Mouse (Mus musculus): ENCODE results near the gene Ran.

Gene Ran

DNA sequence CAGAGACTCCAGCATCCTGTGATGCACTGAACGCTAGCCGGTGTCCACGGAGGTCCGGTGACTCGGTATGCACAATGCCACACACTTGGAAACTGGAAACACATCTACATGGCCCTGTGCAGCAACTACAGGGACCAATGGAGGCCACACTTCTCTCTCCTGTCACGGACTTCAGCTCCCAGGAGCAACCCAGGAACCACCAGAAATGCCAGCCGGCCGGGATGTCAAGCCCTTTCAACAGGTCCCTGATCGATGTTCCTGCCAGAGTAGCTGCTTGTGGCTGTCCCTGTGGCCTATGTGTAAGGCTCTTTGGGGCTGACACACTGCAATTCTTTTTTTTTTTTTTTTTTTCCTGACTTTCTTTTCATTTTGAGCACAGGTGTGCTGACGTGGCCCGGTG is 44.3 kb downstream of the Ran start:
- 72% methylated on average over 11 of the region's 11 CpGs for WGBS

DNA sequence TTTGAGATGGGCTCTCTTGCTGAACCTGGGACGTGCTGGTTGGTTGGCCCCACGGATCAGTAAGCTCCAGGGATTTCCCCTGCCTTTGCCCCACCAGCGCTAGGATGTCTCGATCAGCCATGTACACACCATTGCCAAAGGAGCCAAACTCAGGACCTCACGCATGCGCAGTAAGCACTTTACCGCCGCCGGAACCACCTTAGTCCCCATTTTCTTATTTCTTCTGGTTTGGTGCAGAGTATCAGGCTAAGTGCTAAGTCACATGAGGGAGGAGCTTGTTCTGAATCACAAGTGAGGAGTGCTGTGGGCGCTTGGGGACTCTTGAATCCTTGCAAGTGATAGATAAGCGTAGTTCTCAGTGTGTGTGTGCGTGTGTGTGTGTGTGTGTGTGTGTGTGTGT is 45.4 kb downstream of the Ran start:
- WGBS = 73% methylated on average over 12 of the region's 12 CpGs

DNA sequence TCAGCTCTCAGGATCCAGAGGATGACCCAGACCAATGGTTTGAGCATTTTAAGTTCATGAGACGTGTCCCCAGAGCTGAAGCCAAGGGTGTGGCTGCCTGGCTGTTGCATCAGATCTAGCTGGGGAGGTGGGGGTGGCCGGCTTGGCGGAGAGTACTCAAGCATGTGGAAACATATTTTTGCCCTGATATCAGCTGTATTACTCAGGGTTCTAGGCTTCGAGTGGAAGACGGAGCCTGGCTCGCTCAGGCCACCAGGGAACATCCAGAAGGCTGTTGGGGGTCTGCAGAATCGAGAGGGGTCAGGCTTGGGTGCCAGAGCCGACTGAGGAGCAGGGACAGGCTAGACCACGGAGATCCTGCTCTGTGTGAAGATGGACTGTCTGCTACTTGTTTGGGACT is 46.1 kb downstream of the Ran start:
- 67% methylated on average over 9 of the region's 9 CpGs for WGBS

DNA sequence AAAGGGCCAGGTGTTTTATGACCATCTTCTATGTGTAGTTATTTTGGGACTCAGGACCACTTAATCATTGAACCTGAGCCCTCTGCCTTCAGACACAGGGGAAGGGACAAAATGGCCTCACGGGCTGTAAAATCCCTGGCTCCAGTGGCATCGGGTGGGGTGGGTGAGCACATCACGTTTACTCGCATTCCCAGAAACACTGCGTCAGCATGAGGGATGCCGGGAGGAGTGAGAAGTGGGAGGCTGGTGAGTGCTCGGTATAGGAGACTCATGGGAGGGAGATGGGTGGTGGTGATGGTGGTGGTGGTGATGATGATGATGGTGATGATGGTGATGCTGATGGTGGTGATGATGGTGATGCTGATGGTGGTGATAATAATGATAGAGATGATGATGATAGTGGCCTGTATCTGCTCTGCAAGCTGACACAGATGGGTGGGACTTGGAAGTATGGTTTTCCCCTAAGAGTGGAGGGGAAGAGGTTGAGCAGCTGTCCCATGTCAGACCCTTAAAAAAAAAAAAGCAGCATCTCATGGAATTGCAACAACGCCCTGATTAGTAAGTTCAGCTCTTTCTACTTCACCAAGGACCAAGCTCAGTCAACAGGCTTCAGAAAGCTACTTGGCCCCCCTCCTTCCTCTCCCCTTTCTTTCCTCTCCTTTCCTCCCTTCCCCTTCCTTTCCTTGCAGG is 46.8 kb downstream of the Ran start:
- 70% methylated on average over 8 of the region's 8 CpGs for WGBS

DNA sequence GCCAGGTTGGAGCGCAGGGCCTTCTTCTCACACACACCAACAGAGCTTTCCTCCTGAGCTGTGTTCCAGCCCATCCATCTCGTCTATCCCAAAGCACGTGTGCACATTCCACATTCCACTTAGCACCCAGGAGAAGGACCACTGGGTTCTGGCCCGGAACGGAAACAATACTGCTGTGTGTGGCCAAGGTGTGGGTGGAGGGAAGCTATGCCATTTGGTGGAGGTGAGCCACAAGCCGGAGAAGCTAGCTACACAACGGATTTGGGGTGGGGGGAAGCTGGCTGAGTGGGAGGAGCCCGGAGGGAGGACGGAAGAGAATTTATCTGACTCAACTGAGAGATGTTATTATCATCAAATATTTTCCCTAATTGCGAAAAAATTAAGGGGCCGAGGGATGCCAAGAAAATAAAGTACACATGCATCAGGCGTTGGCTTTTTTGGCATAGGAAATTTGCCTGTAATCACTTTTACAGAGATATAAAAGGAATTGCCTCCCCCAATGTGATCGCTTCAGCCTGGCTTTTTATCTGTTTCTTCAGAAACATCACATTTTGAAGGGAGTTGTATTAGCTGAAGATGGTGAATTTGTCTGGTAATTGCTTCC is 47.5 kb downstream of the Ran start:
- 49% methylated on average over 13 of the region's 13 CpGs for WGBS

DNA sequence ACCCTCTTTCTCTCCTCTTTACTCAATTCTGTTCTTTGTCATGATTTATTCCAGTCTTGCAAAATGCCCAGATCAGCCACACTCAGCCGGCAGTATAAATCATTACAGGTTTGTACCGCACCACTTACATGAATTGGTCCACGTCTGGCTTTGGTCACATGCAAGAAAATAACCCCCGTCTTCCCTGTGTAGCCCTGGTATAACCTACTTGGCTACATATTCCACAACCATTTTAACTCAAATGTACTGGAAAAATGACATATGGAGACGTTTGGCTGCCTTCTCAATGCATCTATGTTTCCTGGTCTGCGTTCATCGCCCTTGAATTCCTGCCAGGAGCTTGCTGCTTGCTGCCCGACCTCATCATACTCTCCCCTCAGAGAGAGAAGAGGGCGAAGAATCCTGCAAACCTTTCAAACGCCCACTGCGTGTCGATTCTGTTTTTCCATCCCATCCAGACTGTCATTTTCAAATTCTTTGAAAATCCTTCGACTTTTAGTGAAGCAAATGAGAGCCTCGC is 52.0 kb downstream of the Ran start:
- WGBS = 39% methylated on average over 14 of the region's 14 CpGs

DNA sequence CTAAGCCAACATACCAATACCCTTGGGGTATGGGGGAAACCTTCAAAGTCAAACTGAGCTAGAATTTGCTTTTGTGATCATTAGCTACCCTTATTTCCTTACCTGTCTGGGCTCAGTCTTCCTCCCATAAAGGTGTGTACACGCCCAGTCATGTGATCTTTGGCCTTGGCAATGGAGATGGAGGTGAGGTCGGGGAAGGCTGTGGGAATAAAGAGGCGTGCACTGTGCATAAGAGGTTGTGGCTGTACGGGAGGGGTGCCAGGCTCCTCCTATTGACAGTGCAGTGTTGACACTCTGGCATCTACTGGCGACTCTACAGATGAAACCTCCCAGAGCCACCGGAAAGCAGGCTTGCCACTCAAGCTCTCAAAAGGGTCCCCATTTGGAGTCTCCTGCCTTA is 53.5 kb downstream of the Ran start:
- 75% methylated on average over 6 of the region's 6 CpGs for WGBS
